Mouse (Mus musculus): ENCODE results near the gene Ankrd31. TPM values are rescaled to one million over a fixed set of nuclear protein-coding genes. Genes with fewer than 3 reads are reported as not detected.
"Not testable (repeated sequence)": the region's sequence is repeated elsewhere in the genome, so short reads cannot be mapped to it uniquely, and the experiment has no call there.

The Ankrd31 gene
- total RNA-seq, 4 experiments from 2014 or later = 0.37 to 1.0 (median 0.42) TPM

DNA sequence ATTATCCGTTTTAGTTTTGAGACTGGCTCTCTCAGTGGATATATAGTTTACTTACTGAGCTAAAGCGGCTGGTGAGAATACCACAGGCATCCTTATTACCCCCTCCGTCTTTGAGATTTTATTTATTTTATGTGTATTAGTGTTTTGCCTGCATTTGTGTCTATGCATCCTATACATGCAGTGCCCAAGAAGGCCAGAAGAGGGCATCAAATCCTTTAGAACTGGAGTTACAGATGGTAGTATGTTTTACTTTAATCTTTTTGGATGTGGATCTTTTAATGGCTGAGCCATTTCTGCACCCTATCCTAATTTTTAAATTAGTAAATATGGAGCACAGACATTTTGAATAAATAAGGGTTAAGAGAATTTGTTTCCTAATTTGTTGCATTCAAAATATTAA, 107.1 kb downstream of the Ankrd31 start:
- DNase-seq (ENCODE audit: low spot score in 2 of 2) = peak; percentile 49 to 85

DNA sequence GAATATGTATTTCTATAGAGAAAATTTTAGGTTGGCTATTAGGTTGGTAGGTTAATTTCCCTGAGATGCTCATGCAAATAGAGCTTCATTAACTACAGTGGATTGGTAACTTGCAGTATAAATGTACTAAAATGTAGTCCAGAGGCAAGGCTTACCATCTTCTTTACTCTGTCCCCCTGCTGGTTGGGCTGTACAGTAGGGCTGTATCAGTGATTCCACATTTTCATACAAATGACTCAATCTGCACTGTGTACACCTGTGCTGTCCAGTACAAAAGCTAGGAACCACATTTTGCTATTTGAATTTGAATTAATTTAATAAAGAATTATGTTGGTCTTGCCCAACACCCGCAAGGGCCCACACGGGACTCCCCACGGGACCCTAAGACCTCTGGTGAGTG, 111.1 kb downstream of the Ankrd31 start:
- no peak for DNase-seq (ENCODE audit: low spot score in 2 of 2)

- no peak for DNase-seq (ENCODE audit: low spot score in 2 of 2)
Measured at GRCm38 (mm10) chr13:96870742-96871141, 122.7 kb downstream of the Ankrd31 start.

DNA sequence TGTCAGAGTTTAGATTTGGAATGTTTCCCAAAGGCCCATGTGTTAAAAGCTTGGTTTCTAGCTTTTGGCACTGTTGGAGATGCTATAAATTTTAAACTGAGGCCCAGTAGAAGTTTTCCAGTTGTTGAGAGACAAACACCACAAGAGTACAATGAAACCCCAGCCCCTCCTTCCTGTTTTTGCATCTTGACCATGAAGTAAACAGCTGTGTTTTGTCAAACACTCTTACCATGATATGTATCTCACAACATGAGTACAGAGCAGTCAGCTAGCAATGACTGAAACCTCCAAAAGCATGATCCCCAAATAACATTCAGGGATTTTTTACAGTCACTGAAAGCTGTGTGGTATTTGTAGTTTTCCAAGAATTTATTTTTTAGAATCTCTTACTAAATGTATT, 126.0 kb downstream of the Ankrd31 start:
- no peak for DNase-seq (ENCODE audit: low spot score in 2 of 2)

DNA sequence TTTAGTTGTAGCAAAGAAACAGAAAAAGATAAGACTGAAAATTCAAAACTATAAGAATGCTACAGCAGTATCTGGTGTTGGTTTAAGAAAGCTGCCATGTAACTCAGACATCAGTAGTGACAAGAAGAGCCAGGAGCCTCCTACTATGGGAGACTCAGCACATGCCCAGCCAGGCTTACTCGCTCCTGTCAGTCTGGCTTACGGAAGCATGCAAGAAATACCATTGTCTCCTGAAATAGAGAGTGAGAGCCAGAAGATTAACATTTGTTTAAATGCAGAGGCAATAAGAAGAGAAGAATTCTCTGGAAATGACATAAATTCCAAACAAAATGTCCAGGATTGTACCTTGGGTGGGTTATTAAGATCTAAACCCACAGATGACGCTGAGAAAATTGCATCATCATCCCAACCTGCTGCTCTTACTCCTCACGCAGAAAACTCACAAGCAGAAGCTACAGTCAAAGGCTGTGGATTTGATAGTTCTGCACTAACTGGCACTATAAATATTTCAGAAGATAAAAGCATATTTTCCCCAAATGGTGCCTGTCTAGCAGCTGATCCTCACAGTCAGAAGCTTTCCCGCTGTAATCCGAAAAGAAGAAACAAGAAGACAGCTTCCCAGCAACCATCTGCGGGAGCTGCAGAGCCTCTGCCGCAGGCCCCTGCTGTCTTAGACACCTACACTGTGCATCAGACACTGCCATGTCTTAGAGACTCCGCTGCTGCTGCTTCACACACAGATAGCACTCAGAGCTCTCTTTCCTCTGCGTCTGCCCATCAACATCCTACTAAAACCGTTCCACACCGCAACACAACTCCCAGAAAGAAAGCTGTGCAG, 130.4 kb downstream of the Ankrd31 start:
- peak; percentile 21 to 34 for DNase-seq (ENCODE audit: low spot score in 2 of 2)

- no peak for DNase-seq (ENCODE audit: low spot score in 2 of 2)
Measured at GRCm38 (mm10) chr13:96884534-96884933, 136.5 kb downstream of the Ankrd31 start.

- DNase-seq (ENCODE audit: low spot score in 2 of 2) = no peak
Measured at GRCm38 (mm10) chr13:96889985-96890384, 141.9 kb downstream of the Ankrd31 start.

DNA sequence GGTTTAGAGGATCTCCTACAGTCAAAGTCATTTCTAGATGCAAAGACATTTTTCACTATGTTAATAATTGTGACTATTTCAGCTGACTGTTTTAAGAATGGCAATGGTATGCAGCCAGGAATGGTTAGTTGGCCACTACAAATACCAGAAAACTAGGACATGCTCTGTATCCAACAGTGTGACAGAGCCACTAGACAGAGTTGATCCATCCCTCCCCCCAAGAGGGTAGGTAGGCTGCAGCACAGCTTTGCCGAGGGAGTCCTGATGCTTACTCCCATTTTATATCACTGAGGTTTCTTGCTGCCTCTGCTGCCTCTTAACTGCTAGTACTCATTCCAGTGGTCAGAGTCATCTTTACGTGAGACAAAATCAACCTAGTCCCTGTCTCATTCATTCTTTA, 147.1 kb downstream of the Ankrd31 start:
- DNase-seq (ENCODE audit: low spot score in 2 of 2) = no peak

GRCm38 (mm10) chr13:96906717-96907116, 158.6 kb downstream of the Ankrd31 start:
- DNase-seq (ENCODE audit: low spot score in 2 of 2) = no peak

- DNase-seq (ENCODE audit: low spot score in 2 of 2) = no peak
Measured at GRCm38 (mm10) chr13:96911202-96911601, 163.1 kb downstream of the Ankrd31 start.

- DNase-seq (ENCODE audit: low spot score in 2 of 2) = not testable (repeated sequence)
Measured at GRCm38 (mm10) chr13:96923134-96923533, 175.1 kb downstream of the Ankrd31 start.

- DNase-seq (ENCODE audit: low spot score in 2 of 2) = no peak
Measured at GRCm38 (mm10) chr13:96923999-96924961, 176.2 kb downstream of the Ankrd31 start, which contains the start of gene Gcnt4. Gcnt4 (plus strand) TSS chr13:96924689.

DNA sequence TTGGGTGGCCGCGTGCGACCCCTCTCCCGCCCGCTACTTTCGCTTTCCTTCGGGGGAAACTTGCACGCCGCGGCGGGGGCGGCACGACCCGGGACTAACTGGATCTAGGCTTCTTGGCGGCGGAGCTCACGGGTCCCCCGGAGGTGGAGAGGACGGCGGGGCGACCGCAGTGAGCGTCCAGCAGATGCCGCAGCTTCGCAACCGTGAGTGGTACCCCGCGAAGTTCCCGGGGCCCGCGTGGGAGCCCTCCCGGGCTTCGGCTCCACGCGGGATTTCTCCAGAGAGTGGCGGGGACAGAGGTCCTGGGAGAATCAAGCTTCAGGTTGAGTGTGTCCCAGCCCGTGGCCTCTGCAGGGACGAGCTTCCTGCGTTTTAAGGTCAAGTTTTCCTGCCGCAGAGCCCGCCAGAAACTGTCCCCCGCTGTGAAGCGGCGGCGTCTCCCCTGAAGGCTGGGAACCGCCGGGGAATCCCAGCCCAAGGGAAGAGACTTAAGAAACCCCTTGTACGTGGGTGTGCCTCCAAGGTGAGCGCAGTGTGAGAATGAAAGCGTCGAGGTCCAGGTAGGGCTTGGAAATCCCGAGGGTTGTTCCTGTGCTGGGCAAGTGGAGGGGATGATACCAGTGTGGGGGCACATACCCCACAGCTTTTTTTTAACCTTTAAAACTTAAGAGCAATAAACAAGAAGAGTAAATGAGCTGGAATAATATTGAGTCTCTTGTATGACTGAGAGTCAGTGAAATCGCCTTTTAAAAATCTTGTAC, 177.1 kb downstream of the Ankrd31 start:
- DNase-seq (ENCODE audit: low spot score in 2 of 2) = no peak

- no peak for DNase-seq (ENCODE audit: low spot score in 2 of 2)
Measured at GRCm38 (mm10) chr13:96925991-96926725, 178.1 kb downstream of the Ankrd31 start.

DNA sequence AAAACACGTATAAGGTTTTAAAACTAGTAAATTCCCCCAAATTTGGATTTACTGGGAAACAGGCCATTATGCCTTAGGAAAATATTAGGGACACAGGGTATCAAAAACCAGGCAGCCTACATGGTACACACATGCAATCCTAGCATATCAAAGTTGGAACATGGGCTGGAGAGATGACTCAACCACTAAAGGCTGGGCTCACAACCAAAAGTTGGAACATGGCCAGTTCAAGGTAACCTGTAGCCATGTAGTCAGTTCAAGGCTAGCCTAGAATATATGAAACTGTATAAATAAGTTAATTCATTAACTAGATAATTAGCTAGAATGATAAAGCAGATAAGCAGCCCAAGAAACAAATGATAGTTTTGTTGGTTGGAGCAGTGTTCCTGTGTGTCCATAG, 179.7 kb downstream of the Ankrd31 start:
- DNase-seq (ENCODE audit: low spot score in 2 of 2) = no peak

DNA sequence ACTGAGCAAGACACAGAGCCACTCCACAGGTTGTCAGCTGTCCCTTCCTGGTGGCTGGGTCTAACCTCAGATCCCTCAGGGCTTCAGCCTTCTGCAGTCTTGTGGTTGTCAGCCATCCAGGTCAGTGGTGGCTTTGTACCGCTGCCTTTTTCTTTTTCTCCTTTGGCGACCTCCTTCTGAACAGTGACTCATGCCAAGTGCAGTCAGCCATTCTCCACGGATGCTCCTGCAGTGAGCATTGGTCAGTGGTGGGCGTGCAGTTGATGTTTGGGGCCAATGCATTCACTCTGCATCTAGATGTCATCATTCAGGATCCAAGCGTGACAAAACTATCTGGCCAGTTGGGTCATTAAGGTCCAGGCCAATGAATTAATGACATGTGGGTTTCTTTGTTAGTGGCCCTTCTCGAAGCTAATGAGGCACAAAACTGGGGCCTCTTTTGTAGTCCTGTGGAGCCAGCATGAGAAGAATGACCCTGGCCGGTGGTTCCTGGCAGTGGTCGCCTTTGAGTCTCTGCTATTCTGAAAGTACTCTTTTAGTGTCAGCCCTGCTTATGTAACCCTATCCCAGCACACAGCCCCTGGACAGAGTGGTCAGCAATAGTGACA, 180.5 kb downstream of the Ankrd31 start:
- DNase-seq (ENCODE audit: low spot score in 2 of 2) = peak in 1 of 2 experiments; percentile 64

GRCm38 (mm10) chr13:96932745-96933144, 184.7 kb downstream of the Ankrd31 start:
- no peak for DNase-seq (ENCODE audit: low spot score in 2 of 2)

DNA sequence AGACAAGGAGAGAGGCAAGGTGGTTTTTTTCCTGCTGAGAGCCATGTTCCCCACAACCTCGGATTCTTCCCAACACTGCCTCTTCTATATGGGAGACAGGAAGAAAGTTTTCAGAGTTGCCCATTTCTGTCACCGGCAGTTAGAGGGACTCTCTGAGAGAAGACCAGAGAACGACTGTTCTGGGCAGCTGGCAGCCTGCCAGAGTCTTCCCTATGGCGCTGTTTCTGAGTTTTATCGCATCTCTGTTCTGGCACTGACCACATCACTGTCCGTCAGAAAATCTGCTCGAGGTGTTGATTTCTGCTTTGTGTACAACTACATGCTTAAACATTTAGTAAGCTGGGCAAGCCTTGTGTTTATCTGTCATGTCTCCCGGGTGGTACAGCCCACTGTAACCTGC, 185.3 kb downstream of the Ankrd31 start:
- DNase-seq (ENCODE audit: low spot score in 2 of 2) = no peak

GRCm38 (mm10) chr13:96936173-96936777, 188.2 kb downstream of the Ankrd31 start:
- no peak for DNase-seq (ENCODE audit: low spot score in 2 of 2)

DNA sequence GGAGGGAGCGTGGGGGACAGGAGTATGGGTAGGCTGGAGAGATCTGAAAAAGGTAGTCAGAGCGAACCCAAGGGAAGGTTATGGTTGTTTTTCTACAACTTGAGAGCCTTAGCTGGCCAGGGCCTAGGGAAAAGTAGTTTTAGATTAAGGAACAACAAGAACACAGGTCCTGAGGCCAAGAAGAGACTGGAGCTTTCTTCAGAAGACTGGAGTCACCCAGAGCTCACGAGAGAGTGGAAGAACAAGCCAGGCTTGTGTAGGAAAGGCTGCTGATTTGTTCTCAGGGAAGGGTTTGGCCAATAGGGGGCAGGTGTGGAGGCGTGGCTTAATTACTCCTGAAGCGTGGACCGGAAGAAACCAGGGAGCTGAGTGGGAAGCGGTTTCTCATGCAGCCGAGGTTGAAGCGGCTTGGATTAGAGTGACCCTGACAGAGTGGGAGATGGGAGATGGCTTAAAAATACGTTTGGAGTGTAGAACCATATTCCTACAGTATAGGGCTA, 189.0 kb downstream of the Ankrd31 start:
- no peak for DNase-seq (ENCODE audit: low spot score in 2 of 2)
